Mouse (Mus musculus) testis, postnatal 10 days (tissue): ENCODE results near the gene Ccdc163.

Experiments used
- DNase-seq: peaks from one replicate; pipeline ENCODE4 v3.0.0; 2021; ENCODE audit warnings: low spot score

Ccdc163 gene

DNA sequence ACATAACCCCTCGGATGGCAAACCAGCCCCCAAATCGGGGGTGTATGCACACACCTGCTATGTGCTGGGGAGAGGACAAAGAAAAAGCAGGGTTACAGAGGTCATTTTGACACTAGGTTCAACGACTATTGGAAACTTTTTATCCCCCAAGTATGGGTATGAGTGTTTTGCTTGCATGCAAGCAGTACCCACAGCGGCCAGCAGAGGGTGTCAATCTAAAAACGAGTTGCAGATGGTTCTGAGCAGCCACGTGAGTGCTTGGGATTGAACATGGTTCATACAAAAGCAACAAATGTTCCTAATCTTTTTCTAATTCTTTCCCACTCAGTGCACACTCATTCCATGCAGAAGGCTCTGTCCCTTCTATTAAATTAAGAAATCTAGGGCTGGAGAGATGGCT lies 4.5 kb upstream of the Ccdc163 start:
- DNase-seq: peak; percentile 91

DNA sequence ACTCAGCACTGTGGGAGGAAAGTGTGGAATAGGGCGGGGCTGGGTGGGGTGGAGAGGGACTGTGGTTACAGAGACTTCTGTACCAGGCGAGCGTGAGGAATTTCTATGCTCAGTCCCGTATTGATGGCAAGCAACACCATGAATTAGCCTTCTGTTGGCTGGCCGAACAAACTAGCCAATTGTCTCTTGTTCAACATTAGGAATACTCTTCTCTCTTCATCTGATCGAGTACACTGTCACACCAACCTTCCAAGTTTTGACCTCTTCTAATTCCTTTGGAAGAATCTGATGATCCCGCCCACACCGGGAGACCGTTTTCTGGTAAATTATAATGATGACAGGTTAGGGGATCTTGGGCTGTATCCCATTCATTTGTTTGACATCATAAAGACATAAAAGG lies 643 bp upstream of the Ccdc163 start:
- no peak for DNase-seq

DNA sequence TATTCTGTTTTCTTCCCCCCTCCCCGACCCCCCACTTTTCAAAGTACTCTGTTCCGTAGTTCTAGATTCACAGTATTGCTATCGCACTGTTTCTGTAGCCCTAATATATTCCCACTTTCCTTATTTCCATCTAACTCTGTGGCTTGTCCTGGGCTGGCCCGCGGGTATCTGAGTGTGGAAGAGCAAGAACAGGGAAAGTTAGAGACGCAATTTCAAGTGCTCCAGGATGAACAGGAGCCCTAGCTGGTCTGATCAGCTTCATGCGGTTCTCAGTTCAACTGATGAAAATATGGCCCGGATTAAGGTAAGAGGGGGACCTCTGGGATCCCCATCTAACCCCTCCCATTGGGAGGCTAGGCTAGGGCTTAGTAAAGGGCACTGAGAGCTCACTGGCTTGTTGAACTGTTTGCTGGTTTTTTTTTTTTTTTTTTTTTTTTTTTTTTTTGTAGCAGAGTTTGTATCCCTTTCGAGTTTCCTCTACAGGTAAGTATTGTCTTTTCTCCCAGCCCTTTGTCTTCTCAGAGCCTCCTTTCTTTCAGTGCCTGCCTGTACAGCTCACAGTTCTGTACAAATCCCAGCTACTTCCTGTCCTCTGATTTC lies 582 bp downstream of the Ccdc163 start:
- DNase-seq: no peak

DNA sequence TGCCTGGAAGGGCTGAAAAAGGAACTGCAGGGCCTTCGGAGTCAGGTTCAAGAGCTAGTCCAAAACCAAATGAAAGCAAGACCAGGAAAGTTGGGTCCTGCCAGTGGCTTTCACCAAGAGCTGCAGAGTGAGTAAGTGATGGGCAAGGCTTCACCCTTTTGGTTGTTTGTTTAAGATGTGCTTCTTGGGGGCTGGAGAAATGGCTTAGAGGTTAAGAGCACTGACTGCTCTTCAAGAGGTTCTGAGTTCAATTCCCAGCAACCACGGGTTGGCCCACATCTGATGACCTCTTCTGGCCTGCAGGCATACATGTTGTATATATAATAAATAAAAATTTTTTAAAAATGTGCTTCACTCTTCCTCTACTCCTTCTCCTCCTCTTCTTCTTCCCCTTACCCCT lies 1.8 kb downstream of the Ccdc163 start:
- DNase-seq: no peak

DNA sequence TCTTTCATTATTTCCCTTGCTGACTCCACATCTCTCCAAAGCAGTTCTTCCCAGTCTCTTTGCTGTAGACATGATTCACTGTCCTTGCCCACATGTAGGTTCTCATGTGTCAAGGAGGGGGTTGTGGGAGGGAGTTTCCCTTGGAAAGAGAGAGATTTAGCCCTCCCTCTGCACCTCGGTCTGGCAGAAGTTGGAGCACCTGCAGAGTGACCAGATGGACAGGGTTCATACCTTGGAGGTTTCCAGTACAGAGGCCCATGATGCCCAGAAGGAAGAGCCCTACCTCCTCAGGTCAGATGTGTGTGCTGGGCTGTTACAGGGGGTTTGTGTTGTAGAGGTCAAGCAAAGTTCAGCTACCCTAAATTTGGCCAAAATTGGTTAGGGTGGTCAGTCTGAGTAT lies 4.2 kb downstream of the Ccdc163 start:
- no peak for DNase-seq

GRCm38 (mm10) chr4:116719396-116719795 lies 11.1 kb downstream of the Ccdc163 start:
- DNase-seq: peak; percentile 73

GRCm38 (mm10) chr4:116720343-116721097 lies 12.2 kb downstream of the Ccdc163 start, which contains the start of gene Tesk2:
Tesk2 (plus strand) TSS chr4:116720948.
- DNase-seq: peak; percentile 86

DNA sequence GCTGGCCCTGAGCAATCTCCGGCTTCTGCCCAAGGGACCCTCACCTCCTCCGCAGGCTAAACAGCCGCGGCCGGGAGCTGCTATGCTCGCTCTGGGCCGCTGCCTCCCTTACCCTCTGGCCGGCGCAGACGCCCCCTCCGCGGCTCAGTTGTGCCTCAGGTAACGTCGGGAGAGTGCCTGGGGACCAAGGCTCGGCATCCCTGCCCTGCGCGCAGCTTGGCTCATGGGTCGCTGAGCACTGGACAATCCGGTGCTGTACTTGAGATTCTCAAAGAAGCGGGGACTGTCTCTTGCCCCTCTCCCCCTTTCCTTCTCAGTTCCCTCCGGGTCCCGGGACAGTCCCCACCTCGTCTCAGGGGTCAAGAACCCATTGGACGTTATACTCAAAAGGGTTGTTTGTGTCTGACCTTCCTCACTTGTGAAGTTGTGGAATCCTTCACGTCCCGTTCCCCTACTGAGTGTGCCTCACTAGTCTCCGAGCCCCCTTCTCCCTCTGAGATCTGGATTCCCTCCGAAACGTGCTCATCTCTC lies 12.9 kb downstream of the Ccdc163 start:
- DNase-seq: no peak

DNA sequence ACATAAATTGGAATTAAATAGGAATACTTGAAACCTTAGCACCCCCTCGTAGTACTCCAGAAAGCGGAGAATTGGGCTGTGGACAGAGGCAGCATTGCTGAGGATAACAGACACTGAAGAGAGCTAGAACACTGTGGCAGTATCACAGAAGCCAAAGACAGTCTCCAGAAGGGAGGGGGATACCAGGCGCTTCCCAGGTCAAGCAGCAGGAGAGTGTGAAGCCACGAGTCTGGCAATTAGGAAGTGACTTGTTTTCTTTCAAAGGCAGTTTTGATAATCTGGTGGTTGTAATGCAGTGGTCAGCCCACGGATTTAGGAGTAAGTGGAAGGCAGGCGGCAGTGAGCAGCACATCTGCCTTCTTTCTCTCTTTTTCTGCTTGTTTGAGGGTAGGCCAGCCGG lies 13.9 kb downstream of the Ccdc163 start:
- DNase-seq: no peak

GRCm38 (mm10) chr4:116725444-116725843 lies 17.1 kb downstream of the Ccdc163 start:
- no peak for DNase-seq

- DNase-seq: no peak
These were observed 19.1 kb downstream of the Ccdc163 start for GRCm38 (mm10) chr4:116727401-116727800.

DNA sequence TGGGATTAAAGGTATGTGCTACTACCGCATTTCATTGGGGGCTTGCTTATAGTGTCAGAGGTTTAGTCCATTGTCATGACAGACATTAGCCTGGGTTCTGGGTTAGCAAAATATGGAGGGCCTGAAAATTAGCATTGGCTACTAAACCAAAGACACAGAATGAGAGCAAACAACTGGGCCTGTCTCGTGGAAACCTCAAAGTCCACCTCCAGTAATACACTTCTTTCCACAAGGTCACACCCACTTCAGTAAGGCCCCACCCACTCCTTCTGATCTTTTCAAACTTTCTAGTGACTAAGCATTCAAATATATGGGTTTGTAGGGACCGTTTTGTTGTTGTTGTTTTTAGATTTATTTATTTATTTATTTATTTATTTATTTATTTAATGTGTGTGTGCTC lies 21.2 kb downstream of the Ccdc163 start:
- no peak for DNase-seq

GRCm38 (mm10) chr4:116731077-116731476 lies 22.8 kb downstream of the Ccdc163 start:
- no peak for DNase-seq

DNA sequence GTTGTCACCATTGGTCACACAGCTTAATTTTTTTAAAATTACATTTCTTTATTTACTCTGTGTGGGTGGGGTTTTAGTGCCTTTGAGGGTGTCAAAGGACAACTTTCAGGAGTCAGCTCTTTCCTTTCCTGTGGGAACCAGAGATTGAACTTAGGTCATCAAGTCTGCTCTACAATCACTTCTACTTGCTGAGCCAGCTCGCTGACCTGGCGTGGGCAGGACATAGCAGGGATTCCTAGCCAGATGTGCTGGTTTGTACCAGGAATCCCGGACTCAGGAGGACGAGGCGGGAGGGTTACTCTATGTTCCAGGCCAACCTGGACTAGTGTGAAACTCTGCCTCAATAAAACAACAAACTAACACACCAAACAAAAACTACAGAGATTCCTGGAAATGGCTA lies 24.0 kb downstream of the Ccdc163 start:
- DNase-seq: no peak

DNA sequence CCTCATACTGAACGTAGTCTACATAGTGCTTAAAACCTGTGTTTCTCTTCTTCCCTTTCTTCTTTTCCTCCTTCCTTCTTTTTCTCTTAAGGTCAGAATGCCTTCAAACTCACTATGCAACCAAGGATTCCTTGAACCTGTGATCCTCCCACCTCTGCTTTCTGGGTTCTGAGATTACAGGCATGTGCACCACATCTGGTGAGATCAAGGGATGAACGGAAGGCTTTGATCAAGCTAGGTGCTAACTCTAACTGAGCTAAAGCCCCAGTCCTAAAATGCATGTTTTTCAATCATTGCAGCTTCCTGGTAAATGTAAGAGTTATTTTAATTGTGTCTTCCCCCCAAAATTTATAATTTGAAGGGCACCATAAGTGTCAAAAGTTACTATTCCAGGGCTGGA lies 26.7 kb downstream of the Ccdc163 start:
- no peak for DNase-seq

DNA sequence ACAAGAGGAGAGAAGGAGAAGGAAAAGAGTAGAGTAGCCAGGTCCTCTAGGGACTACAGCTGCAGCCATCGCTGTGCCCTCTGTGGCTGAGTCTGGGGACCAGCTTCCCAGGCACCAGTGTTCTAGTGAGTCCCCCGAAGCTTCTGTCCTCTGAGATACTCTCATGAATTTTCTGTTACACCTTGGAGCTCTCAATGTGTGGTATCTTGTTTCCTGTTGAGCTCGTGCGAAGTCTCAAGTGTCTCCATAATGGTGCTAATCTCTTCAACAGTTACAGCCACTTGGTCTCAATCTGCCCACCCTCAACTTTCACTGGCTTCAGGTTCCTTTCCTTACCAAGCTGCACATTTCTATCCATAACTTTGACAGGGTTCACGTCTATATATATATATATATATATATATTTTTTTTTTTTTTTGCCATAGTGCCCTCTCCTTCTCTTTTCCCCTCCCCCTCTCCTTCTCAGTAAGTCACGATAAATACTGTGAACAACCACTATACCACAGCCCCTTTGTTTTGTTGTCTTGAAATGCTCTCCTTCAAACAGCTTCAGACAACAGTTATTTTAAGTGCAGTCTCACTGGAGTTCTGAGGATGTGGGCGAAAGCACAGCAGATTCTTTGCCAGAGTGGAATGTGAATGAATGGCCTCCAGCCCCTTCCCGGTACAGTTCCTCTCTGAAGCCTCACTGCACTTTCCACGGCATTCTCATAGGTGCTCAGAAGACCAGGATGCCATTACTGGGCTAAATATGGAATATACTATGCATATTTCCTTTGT lies 30.9 kb downstream of the Ccdc163 start:
- no peak for DNase-seq

GRCm38 (mm10) chr4:116749750-116750149 lies 41.4 kb downstream of the Ccdc163 start:
- DNase-seq: no peak

GRCm38 (mm10) chr4:116761914-116762313 lies 53.6 kb downstream of the Ccdc163 start:
- DNase-seq: no peak

DNA sequence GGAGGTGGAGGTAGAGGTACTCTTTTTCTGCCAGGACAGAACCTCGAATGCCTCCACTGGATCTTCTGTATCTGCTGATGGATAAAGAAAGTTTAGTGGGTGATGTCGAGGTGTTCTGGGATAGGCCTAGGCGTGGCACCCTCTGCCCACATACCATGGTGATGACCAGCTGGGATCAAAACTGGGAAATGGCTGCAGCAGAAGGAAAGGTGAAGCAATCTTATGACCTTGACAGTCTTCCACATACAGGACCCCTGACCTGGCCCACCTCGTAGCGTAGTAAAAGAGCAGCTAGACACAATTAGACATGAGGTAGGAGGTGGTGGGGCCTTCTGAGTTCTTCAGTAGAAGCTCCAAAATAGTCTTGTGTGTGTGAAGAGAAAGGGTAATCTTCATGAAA lies 55.7 kb downstream of the Ccdc163 start:
- no peak for DNase-seq

DNA sequence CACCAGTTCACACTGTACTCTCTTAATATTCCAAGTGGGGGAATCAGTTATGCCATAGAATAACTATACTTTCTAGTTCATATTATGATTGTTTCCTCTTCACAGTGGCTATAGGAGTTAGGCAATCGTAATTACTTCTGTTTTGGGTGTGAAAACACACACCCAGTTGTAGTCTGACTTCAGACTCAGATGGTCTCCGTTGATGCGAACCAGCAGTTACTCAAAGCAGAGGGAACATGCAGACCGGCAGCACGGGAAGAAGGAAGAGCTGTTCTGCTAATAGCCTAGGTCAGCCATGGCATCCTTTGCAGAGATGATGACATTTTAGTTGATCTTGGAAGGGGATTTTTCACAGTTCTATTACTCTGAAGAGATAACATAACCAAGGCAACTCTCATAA lies 60.2 kb downstream of the Ccdc163 start:
- no peak for DNase-seq

DNA sequence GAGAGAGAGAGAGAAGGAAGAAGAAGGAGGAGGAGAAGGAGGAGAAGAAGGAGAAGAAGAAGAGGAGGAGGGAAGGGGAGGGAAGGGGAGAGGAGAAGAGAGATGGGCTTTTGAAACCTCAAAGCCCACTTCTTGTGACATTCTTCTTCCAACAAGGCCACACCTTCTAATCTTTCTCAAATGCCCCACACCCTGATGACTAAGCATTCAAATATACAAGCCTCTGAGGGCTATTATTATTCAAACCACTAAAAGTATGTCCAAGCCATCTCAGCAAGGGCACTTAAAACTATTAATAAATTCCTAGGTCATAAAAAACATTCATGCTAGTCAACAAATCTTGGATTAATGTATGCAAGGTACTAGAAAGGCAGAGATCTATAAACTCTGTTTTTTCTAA lies 60.8 kb downstream of the Ccdc163 start:
- DNase-seq: no peak

DNA sequence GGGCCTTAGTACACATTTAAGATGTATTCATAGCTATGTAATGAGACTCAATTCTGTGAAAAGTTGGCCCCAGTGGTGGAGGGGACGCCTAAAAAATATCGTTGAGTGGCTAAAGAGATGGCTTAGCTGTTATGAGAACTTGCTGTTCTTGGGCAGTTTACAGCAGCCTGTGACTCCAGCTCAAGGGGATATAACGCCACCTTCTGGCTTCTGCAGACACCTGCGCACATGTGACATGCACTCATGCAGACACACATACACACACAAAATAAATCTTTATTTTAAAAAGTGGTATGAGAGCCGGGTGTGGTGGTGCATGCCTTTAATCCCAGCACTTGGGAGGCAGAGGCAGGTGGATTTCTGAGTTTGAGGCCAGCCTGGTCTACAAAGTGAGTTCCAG lies 68.1 kb downstream of the Ccdc163 start:
- no peak for DNase-seq

DNA sequence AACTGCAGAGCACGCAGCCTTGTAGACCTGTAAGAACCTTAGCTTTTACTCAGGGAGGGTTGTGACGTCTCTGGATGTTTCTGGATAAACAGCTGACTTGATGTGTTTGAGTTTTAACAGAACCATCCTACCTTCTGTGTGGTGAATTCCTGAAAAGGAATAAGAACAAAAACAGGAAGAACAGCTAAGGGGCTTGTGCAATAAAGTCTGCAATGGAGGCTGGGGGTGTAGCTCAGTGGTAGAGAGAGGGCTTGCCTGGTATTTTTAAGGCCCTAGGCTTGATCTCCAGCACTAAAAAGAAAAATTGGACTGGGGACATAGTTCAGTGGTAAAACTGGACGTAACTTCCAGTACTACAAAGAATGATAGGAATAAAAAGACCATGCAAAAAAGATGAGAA lies 68.8 kb downstream of the Ccdc163 start:
- DNase-seq: no peak
